Comparison of ENCODE assay signal across 8 mouse cellular contexts in the genomic region with DNA sequence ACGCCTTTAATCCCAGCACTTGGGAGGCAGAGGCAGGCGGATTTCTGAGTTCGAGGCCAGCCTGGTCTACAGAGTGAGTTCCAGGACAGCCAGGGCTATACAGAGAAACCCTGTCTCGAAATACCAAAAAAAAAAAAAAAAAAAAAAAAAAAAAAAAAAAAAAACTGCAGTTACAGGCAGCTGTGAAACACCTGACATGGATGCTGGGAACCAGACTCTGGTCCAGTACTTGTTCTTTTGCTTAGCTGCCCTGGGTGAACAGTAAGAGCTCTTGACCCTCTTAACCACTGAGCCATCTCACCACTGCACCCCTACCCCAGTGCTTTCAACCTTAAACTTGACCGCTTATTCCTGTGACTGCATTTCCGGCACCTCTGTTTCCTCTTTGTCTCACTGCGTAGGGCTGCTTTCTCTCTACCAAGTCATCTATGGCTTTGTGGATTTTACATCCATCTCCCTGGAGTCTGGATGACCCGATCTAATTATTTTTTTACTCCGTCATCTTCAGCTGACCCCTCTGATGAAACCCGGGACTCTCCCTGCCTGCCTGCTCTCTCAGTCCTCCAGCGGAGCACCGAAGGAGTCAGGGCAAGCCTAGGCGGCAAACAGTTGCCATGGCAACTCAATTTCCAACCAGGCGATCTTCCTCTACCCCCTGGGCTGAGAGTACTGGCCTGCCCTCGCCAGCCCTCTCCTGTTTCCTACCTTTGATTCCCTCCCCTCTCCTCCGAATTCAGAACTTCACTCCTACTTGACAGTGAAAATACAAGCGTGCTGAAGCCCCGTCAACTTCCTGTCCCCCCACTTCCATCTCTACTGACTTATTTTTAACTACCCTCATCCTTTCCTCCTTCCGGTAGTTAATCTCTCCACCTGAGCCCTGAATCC. TPM values are rescaled to one million over a fixed set of nuclear protein-coding genes. Genes with fewer than 3 reads are reported as not detected.
DNase-seq lines count a peak whose midpoint lies in the region; ATAC-seq and TF ChIP-seq lines count a peak whose summit lies in the region.

No protein-coding gene starts in this region.

- ATAC-seq in lung, embryonic 14.5 days (ENCODE audit: insufficient read depth) = peak; percentile 58; the same call in 1 of the 2 replicates
- ATAC-seq in forebrain, embryonic 12.5 days (ENCODE audit: low FRiP score) = peak; percentile 83
- ATAC-seq in midbrain, embryonic 11.5 days (ENCODE audit: low FRiP score) = peak; percentile 79; the same call in 1 of the 2 replicates
- no peak for ATAC-seq in erythroblast, adult 5-6 weeks (replicated peaks; ENCODE audit: low FRiP score, poor library complexity, severe bottlenecking)

- peaks cover 11% of the 10 kb centered on the region for H3K4me1 ChIP-seq in lung, embryonic 14.5 days (ENCODE audit: insufficient read depth)
- no peaks in the 10 kb centered on the region; the same call in 1 of the 2 replicates for H3K4me1 ChIP-seq in bone marrow, adult 2 months (ENCODE audit: control insufficient read depth, insufficient read depth, low read length)
- peaks cover 39% of the 10 kb centered on the region for H3K4me1 ChIP-seq in forebrain, embryonic 12.5 days
- H3K4me1 ChIP-seq in midbrain, embryonic 11.5 days (ENCODE audit: control insufficient read depth, insufficient read depth, low read length) = peaks cover 3% of the 10 kb centered on the region; the same call in 1 of the 2 replicates

- peak overlapping the region; percentile 40 for H3K9ac ChIP-seq in lung, embryonic 14.5 days
- 0 out of 2 replicates have a peak overlapping the region, but pooled peaks have one; percentile 38 for H3K9ac ChIP-seq in forebrain, embryonic 12.5 days
- peak overlapping the region; percentile 59 for H3K9ac ChIP-seq in midbrain, embryonic 11.5 days (ENCODE audit: low read length)

- TF ChIP-seq POLR2A in bone marrow, adult 2 months (IDR thresholded peaks at IDR 0.05; ENCODE audit: borderline replicate concordance, control insufficient read depth, low read depth, low read length) = no peak

- peak overlapping the region; percentile 24 for H3K4me3 ChIP-seq in lung, embryonic 14.5 days (ENCODE audit: low read depth, low read length)
- peak overlapping the region; percentile 72 for H3K4me3 ChIP-seq in bone marrow, adult 2 months (replicated peaks; ENCODE audit: control insufficient read depth, low read depth, low read length)
- H3K4me3 ChIP-seq in forebrain, embryonic 12.5 days (replicated peaks) = peak overlapping the region; percentile 28
- peak overlapping the region; percentile 20; the same call in 1 of the 2 replicates for H3K4me3 ChIP-seq in midbrain, embryonic 11.5 days (ENCODE audit: low read depth, low read length)

- H3K9me3 ChIP-seq in lung, embryonic 14.5 days (ENCODE audit: low read depth, low read length) = no peaks in the 10 kb centered on the region
- H3K9me3 ChIP-seq in forebrain, embryonic 12.5 days = no peaks in the 10 kb centered on the region
- no peaks in the 10 kb centered on the region for H3K9me3 ChIP-seq in midbrain, embryonic 11.5 days (ENCODE audit: control insufficient read depth, low read length)

- TF ChIP-seq CTCF in lung, embryonic 14.5 days (IDR thresholded peaks at IDR 0.05; ENCODE audit: low read depth) = no peak
- no peak for TF ChIP-seq CTCF in bone marrow, adult 2 months (IDR thresholded peaks at IDR 0.05; ENCODE audit: control insufficient read depth, insufficient read depth, low read length)

- peak; percentile 73 for DNase-seq in lung, embryonic 14.5 days
- DNase-seq in lung, postnatal 25 days (ENCODE audit: low spot score) = no peak
- DNase-seq in kidney, adult 9 months = peak; percentile 46
- DNase-seq in midbrain, embryonic 11.5 days (ENCODE audit: low spot score, missing footprints) = peak; percentile 95
- peak; percentile 61 for DNase-seq in testis, postnatal 14 days (ENCODE audit: low spot score)

- no peaks in the 10 kb centered on the region for H3K36me3 ChIP-seq in lung, embryonic 14.5 days (ENCODE audit: insufficient read depth)
- no peaks in the 10 kb centered on the region for H3K36me3 ChIP-seq in forebrain, embryonic 12.5 days (replicated peaks)
- H3K36me3 ChIP-seq in midbrain, embryonic 11.5 days (ENCODE audit: control insufficient read depth, insufficient read depth, low read length) = no peaks in the 10 kb centered on the region

- H3K27ac ChIP-seq in lung, embryonic 14.5 days (ENCODE audit: low read depth) = no peak overlapping the region
- peak overlapping the region; percentile 59; the same call in 1 of the 2 replicates for H3K27ac ChIP-seq in bone marrow, adult 2 months (ENCODE audit: control insufficient read depth, insufficient read depth, low read depth, low read length, poor library complexity)
- peak overlapping the region; percentile 33 for H3K27ac ChIP-seq in forebrain, embryonic 12.5 days
- H3K27ac ChIP-seq in midbrain, embryonic 11.5 days (ENCODE audit: low read depth, low read length) = no peak overlapping the region

- peak overlapping the region; percentile 63 for H3K4me2 ChIP-seq in lung, embryonic 14.5 days
- H3K4me2 ChIP-seq in forebrain, embryonic 12.5 days = peak overlapping the region; percentile 52
- H3K4me2 ChIP-seq in midbrain, embryonic 11.5 days = peak overlapping the region; percentile 45

- H3K27me3 ChIP-seq in lung, embryonic 14.5 days (ENCODE audit: insufficient read depth, low read length) = peaks cover 9% of the 10 kb centered on the region; the same call in 1 of the 2 replicates
- H3K27me3 ChIP-seq in forebrain, embryonic 12.5 days = no peaks in the 10 kb centered on the region
- H3K27me3 ChIP-seq in midbrain, embryonic 11.5 days (ENCODE audit: control insufficient read depth, insufficient read depth, low read length) = no peaks in the 10 kb centered on the region

- 19% methylated on average over 19 of the region's 19 CpGs for WGBS in lung, embryonic 14.5 days
- 13% methylated on average over 18 of the region's 19 CpGs for WGBS in bone marrow, adult 2 months
- 22% methylated on average over 18 of the region's 19 CpGs for WGBS in forebrain, embryonic 12.5 days
- WGBS in midbrain, embryonic 11.5 days = 21% methylated on average over 18 of the region's 19 CpGs

RNA-seq across cellular contexts. Expression of gene Tubg2, which starts 12.1 kb away (rescaled TPM):
- 2.7 and 4.1 TPM in 2 replicates for polyA plus RNA-seq in lung, embryonic 14.5 days (2014; fragmentation: Nextera tagmentation; extraction: Ambion mirVana)
- 3.4 TPM in 1 of 2 replicates, not detected in the other for polyA plus RNA-seq in bone marrow, adult 2 months (2011; ENCODE audit: insufficient read depth, insufficient read length, low replicate concordance, missing spikeins)
- 7.6 and 8.3 TPM in 2 replicates for polyA plus RNA-seq in forebrain, embryonic 12.5 days (2016; fragmentation: Nextera tagmentation; extraction: Ambion mirVana)
- polyA plus RNA-seq in midbrain, embryonic 11.5 days (2014; fragmentation: Nextera tagmentation; extraction: Ambion mirVana) = 3.4 and 5.1 TPM in 2 replicates
- not detected in 2 replicates for total RNA-seq in erythroblast, adult 5-6 weeks (2015; ENCODE audit: low replicate concordance)
- not detected in 2 replicates for total RNA-seq in erythroblast, adult 5-6 weeks (2017; ENCODE audit: low replicate concordance)

RNA-seq across cellular contexts. Expression of gene Tubg1, which starts 23.8 kb away (rescaled TPM):
- 89.8 and 96.0 TPM in 2 replicates for polyA plus RNA-seq in lung, embryonic 14.5 days (2014; fragmentation: Nextera tagmentation; extraction: Ambion mirVana)
- 12.3 and 16.4 TPM in 2 replicates for polyA plus RNA-seq in bone marrow, adult 2 months (2011; ENCODE audit: insufficient read depth, insufficient read length, low replicate concordance, missing spikeins)
- 103 and 108 TPM in 2 replicates for polyA plus RNA-seq in forebrain, embryonic 12.5 days (2016; fragmentation: Nextera tagmentation; extraction: Ambion mirVana)
- 96.3 and 108 TPM in 2 replicates for polyA plus RNA-seq in midbrain, embryonic 11.5 days (2014; fragmentation: Nextera tagmentation; extraction: Ambion mirVana)
- total RNA-seq in erythroblast, adult 5-6 weeks (2015; ENCODE audit: low replicate concordance) = 5.6 and 12.5 TPM in 2 replicates
- total RNA-seq in erythroblast, adult 5-6 weeks (2017; ENCODE audit: low replicate concordance) = 8.2 and 10.5 TPM in 2 replicates

RNA-seq across cellular contexts. Expression of gene Retreg3, which starts 23.9 kb away (rescaled TPM):
- polyA plus RNA-seq in lung, embryonic 14.5 days (2014; fragmentation: Nextera tagmentation; extraction: Ambion mirVana) = 9.3 and 9.4 TPM in 2 replicates
- polyA plus RNA-seq in bone marrow, adult 2 months (2011; ENCODE audit: insufficient read depth, insufficient read length, low replicate concordance, missing spikeins) = 34.4 and 49.4 TPM in 2 replicates
- 18.6 and 19.3 TPM in 2 replicates for polyA plus RNA-seq in forebrain, embryonic 12.5 days (2016; fragmentation: Nextera tagmentation; extraction: Ambion mirVana)
- polyA plus RNA-seq in midbrain, embryonic 11.5 days (2014; fragmentation: Nextera tagmentation; extraction: Ambion mirVana) = 11.0 and 11.4 TPM in 2 replicates
- total RNA-seq in erythroblast, adult 5-6 weeks (2015; ENCODE audit: low replicate concordance) = 35.7 and 40.3 TPM in 2 replicates
- 88.4 and 93.1 TPM in 2 replicates for total RNA-seq in erythroblast, adult 5-6 weeks (2017; ENCODE audit: low replicate concordance)

RNA-seq across cellular contexts. Expression of gene Cntnap1, which starts 26.7 kb away (rescaled TPM):
- polyA plus RNA-seq in lung, embryonic 14.5 days (2014; fragmentation: Nextera tagmentation; extraction: Ambion mirVana) = 0.84 and 1.0 TPM in 2 replicates
- 0.54 and 1.5 TPM in 2 replicates for polyA plus RNA-seq in bone marrow, adult 2 months (2011; ENCODE audit: insufficient read depth, insufficient read length, low replicate concordance, missing spikeins)
- 0.46 and 0.57 TPM in 2 replicates for polyA plus RNA-seq in forebrain, embryonic 12.5 days (2016; fragmentation: Nextera tagmentation; extraction: Ambion mirVana)
- 0.30 and 0.32 TPM in 2 replicates for polyA plus RNA-seq in midbrain, embryonic 11.5 days (2014; fragmentation: Nextera tagmentation; extraction: Ambion mirVana)
- 0.58 and 0.63 TPM in 2 replicates for total RNA-seq in erythroblast, adult 5-6 weeks (2015; ENCODE audit: low replicate concordance)
- 0.17 TPM in 1 of 2 replicates, not detected in the other for total RNA-seq in erythroblast, adult 5-6 weeks (2017; ENCODE audit: low replicate concordance)

RNA-seq across cellular contexts. Expression of gene Plekhh3, which starts 27.6 kb away (rescaled TPM):
- 15.9 and 18.0 TPM in 2 replicates for polyA plus RNA-seq in lung, embryonic 14.5 days (2014; fragmentation: Nextera tagmentation; extraction: Ambion mirVana)
- polyA plus RNA-seq in bone marrow, adult 2 months (2011; ENCODE audit: insufficient read depth, insufficient read length, low replicate concordance, missing spikeins) = 2.0 and 2.1 TPM in 2 replicates
- 9.2 and 9.6 TPM in 2 replicates for polyA plus RNA-seq in forebrain, embryonic 12.5 days (2016; fragmentation: Nextera tagmentation; extraction: Ambion mirVana)
- polyA plus RNA-seq in midbrain, embryonic 11.5 days (2014; fragmentation: Nextera tagmentation; extraction: Ambion mirVana) = 5.8 and 7.2 TPM in 2 replicates
- total RNA-seq in erythroblast, adult 5-6 weeks (2015; ENCODE audit: low replicate concordance) = not detected in 2 replicates
- 1.1 TPM in 1 of 2 replicates, not detected in the other for total RNA-seq in erythroblast, adult 5-6 weeks (2017; ENCODE audit: low replicate concordance)

Comparison
In these comparisons a context has a peak if more than half of its experiments do, and no peak if none do; other contexts are left out.
1. H3K27ac ChIP-seq: peak in bone marrow, adult 2 months (single experiment) and forebrain, embryonic 12.5 days (single experiment); none in lung, embryonic 14.5 days (single experiment) and midbrain, embryonic 11.5 days (single experiment).
2. H3K4me3 ChIP-seq: peak in every context shown above with its lines; median percentile 72 in bone marrow, adult 2 months; 28 in forebrain, embryonic 12.5 days; 24 in lung, embryonic 14.5 days; 20 in midbrain, embryonic 11.5 days.
3. Peak in every context shown above with its lines, with median percentiles within 50 percentile points of each other: H3K4me2 ChIP-seq and H3K9ac ChIP-seq.